Mouse (Mus musculus) central nervous system, embryonic 11.5 days (tissue): ENCODE measurements around the gene Olfr1373. TPM values are rescaled to one million over a fixed set of nuclear protein-coding genes. Genes with fewer than 3 reads are reported as not detected.

ENCODE experiments used
- polyA plus RNA-seq: library from polyadenylated mRNA; depleted of rRNA; stranded (reverse); fragments of >200 nt; gene quantifications from 2 replicates; pipeline ENCODE4 v1.2.3, GENCODE M21; 2012; rRNA removed

Olfr1373 gene
- polyA plus RNA-seq, result not detected in 2 replicates

GRCm38 (mm10) chr11:52145428-52145827 is at the start of gene Olfr1373:
Gene Olfr1373 (minus strand): TSS chr11:52145528.

GRCm38 (mm10) chr11:52098398-52098946 is 46.9 kb downstream of the Olfr1373 start, which contains the start of gene Ppp2ca:
Gene Ppp2ca (plus strand): TSS chr11:52098681.

Other genes with a start within 250 kb of the Olfr1373 start
- 45.7 and 62.2 TPM in 2 replicates for gene Cdkn2aipnl, start 177.9 kb downstream of the Olfr1373 start, polyA plus RNA-seq
- 100 and 210 TPM in 2 replicates for gene Ube2b, start 144.8 kb downstream of the Olfr1373 start, polyA plus RNA-seq
- 9.9 and 12.7 TPM in 2 replicates for gene Cdkl3, start 141.3 kb downstream of the Olfr1373 start, polyA plus RNA-seq
- gene Ppp2ca, start 46.8 kb downstream of the Olfr1373 start, polyA plus RNA-seq, result 86.5 and 96.9 TPM in 2 replicates
- not detected in 2 replicates for gene Olfr1371, start 68.5 kb upstream of the Olfr1373 start, polyA plus RNA-seq
- 235 and 307 TPM in 2 replicates for gene Skp1a, start 86.5 kb upstream of the Olfr1373 start, polyA plus RNA-seq
- gene Tcf7, start 137.5 kb upstream of the Olfr1373 start, polyA plus RNA-seq, result 6.4 and 9.3 TPM in 2 replicates
- 177 and 179 TPM in 2 replicates for gene Vdac1, start 215.3 kb upstream of the Olfr1373 start, polyA plus RNA-seq